ENCODE assay signal across 13 mouse cellular contexts in the genomic region with DNA sequence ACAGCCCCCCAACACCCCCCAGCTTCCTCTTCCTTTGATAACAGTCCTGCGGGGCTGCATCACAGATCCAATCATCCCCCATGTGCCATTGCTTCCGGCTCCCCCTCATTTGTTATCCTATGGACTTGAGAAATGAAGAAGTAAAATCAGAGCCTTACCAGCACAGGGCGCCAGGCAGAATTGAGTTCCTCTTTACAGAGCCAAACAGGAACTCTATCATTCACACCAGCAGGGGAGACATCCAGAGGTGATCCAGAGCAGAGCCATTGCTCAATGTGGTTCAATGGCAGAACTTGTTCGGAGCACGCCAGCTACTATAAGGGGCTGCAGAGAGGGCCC. TPM values are rescaled to one million over a fixed set of nuclear protein-coding genes. Genes with fewer than 3 reads are reported as not detected.
DNase-seq lines count a peak whose midpoint lies in the region; ATAC-seq and TF ChIP-seq lines count a peak whose summit lies in the region.
"Had no signal": no experiment of that assay in that cellular context is flagged by ENCODE, and none has a peak within 500 bp of the region (broad histone marks: within the 10 kb centered on the region; RNA-seq: fewer than 3 reads in every experiment).

No protein-coding gene starts in this region.

- intact Hi-C loops in left cerebral cortex, postnatal 4 days (cut with DNase I): no loop called here

- no peak for TF ChIP-seq CTCF in liver, embryonic 14.5 days (IDR thresholded peaks at IDR 0.05; ENCODE audit: low read depth)

- no peaks in the 10 kb centered on the region for H3K9me3 ChIP-seq in liver, embryonic 14.5 days (ENCODE audit: control insufficient read depth, low read length)
- H3K9me3 ChIP-seq: neural tube, embryonic 12.5 days had no signal

- H3K4me2 ChIP-seq in liver, embryonic 14.5 days (ENCODE audit: low read depth): peak overlapping the region; percentile 31
- H3K4me2 ChIP-seq: neural tube, embryonic 12.5 days had no signal

- no peaks in the 10 kb centered on the region for H3K36me3 ChIP-seq in liver, embryonic 14.5 days (replicated peaks; ENCODE audit: control insufficient read depth, insufficient read depth, low read depth)
- H3K36me3 ChIP-seq: neural tube, embryonic 12.5 days had no signal

- no peak overlapping the region for H3K9ac ChIP-seq in liver, embryonic 14.5 days (replicated peaks)
- H3K9ac ChIP-seq: neural tube, embryonic 12.5 days had no signal

- peak; percentile 31 to 32 for DNase-seq in lung, adult 18-20 months
- no peak for DNase-seq in lung, postnatal 10 days
- DNase-seq in liver, embryonic 14.5 days (ENCODE audit: low read depth in 3 of 3, low spot score in 3 of 3): no peak
- no peak for DNase-seq in thymus, postnatal 10 days (ENCODE audit: low spot score in 2 of 2)
- DNase-seq in kidney, adult 18-20 months: no peak
- no peak for DNase-seq in left cerebral cortex, postnatal 4 days
- DNase-seq: cerebellum, adult 18-20 months; right cerebral cortex, postnatal 25 days; thymus, adult 18-20 months had no signal

- no peaks in the 10 kb centered on the region for H3K27me3 ChIP-seq in liver, embryonic 14.5 days (ENCODE audit: control insufficient read depth, insufficient read depth, low read length)
- H3K27me3 ChIP-seq: neural tube, embryonic 12.5 days had no signal

- no peak for TF ChIP-seq EP300 in liver, embryonic 14.5 days (IDR thresholded peaks at IDR 0.05; ENCODE audit: low read depth)

- no peak overlapping the region for H3K27ac ChIP-seq in liver, embryonic 14.5 days
- H3K27ac ChIP-seq: neural tube, embryonic 12.5 days had no signal

- 13% methylated on average over 5 of the region's 5 CpGs for WGBS in liver, embryonic 14.5 days (ENCODE audit: insufficient replicate concordance)

- ATAC-seq in common myeloid progenitor, adult 5-6 weeks (replicated peaks; ENCODE audit: low read depth, poor library complexity, severe bottlenecking): peak; percentile 95
- no peak for ATAC-seq in liver, embryonic 14.5 days (ENCODE audit: insufficient read depth)
- ATAC-seq in neutrophil, adult 5-6 weeks (ENCODE audit: extremely low read depth, insufficient number of reproducible peaks, low FRiP score, poor library complexity, severe bottlenecking): peak; percentile 95
- ATAC-seq: intestine, embryonic 16.5 days had no signal

- no peak overlapping the region for H3K4me3 ChIP-seq in liver, embryonic 14.5 days (ENCODE audit: insufficient read depth in 1 of 2, low read depth in 2 of 2, low read length in 2 of 2)
- H3K4me3 ChIP-seq: neural tube, embryonic 12.5 days had no signal

- H3K4me1 ChIP-seq in liver, embryonic 14.5 days (replicated peaks; ENCODE audit: control insufficient read depth in 2 of 2, insufficient read depth in 2 of 2, low read length in 1 of 2): peaks cover 0 to 2% of the 10 kb centered on the region in 2 experiments; a peak in 2 of 4 replicates
- H3K4me1 ChIP-seq: neural tube, embryonic 12.5 days had no signal

RNA-seq across cellular contexts. Expression of a gene that starts 17.3 kb away (rescaled TPM):
- total RNA-seq in common myeloid progenitor, adult 5-6 weeks (2017): 34.5 and 51.2 TPM in 2 replicates
- 50.1 and 54.1 TPM in 2 replicates for polyA plus RNA-seq in liver, embryonic 14.5 days (2012; rRNA removed)
- 41.6 and 50.6 TPM in 2 replicates for polyA plus RNA-seq in liver, embryonic 14.5 days (2014; fragmentation: Nextera tagmentation; extraction: Ambion mirVana)
- total RNA-seq in neutrophil, adult 5-6 weeks (2017): 9.9 and 11.4 TPM in 2 replicates
- total RNA-seq in left cerebral cortex, postnatal 4 days (2021): 10 to 100 TPM; 56.2 to 56.7 TPM

RNA-seq across cellular contexts. Expression of a gene that starts 30.9 kb away (rescaled TPM):
- total RNA-seq in common myeloid progenitor, adult 5-6 weeks (2017): 1.2 TPM in 1 of 2 replicates, not detected in the other
- polyA plus RNA-seq in liver, embryonic 14.5 days (2012; rRNA removed): 0.05 and 0.10 TPM in 2 replicates
- not detected in 2 replicates for polyA plus RNA-seq in liver, embryonic 14.5 days (2014; fragmentation: Nextera tagmentation; extraction: Ambion mirVana)
- total RNA-seq in neutrophil, adult 5-6 weeks (2017): 1.2 and 1.4 TPM in 2 replicates
- total RNA-seq in left cerebral cortex, postnatal 4 days (2021): under 1 TPM; 0.48 to 0.52 TPM

RNA-seq across cellular contexts. Expression of a gene that starts 31.8 kb away (rescaled TPM):
- total RNA-seq in common myeloid progenitor, adult 5-6 weeks (2017): 252 and 273 TPM in 2 replicates
- polyA plus RNA-seq in liver, embryonic 14.5 days (2012; rRNA removed): 155 and 221 TPM in 2 replicates
- 313 and 374 TPM in 2 replicates for polyA plus RNA-seq in liver, embryonic 14.5 days (2014; fragmentation: Nextera tagmentation; extraction: Ambion mirVana)
- total RNA-seq in neutrophil, adult 5-6 weeks (2017): 672 and 724 TPM in 2 replicates
- total RNA-seq in left cerebral cortex, postnatal 4 days (2021): 100 to 1,000 TPM; 849 to 918 TPM

Comparison
In these comparisons a context has a peak if more than half of its experiments do, and no peak if none do; other contexts are left out.
1. DNase-seq: peak in lung, adult 18-20 months (2 of 2); none in lung, postnatal 10 days (single experiment), liver, embryonic 14.5 days (0 of 3), thymus, postnatal 10 days (0 of 2), kidney, adult 18-20 months (single experiment) and left cerebral cortex, postnatal 4 days (single experiment).